ENCODE assay signal across 8 mouse cellular contexts in genomic region chr10:79096706-79097105, GRCm38 (mm10). TPM values are rescaled to one million over a fixed set of nuclear protein-coding genes. Genes with fewer than 3 reads are reported as not detected.
DNase-seq lines count a peak whose midpoint lies in the region; ATAC-seq and TF ChIP-seq lines count a peak whose summit lies in the region.
"Had no signal": no experiment of that assay in that cellular context is flagged by ENCODE, and none has a peak within 500 bp of the region (broad histone marks: within the 10 kb centered on the region; RNA-seq: fewer than 3 reads in every experiment).

No protein-coding gene starts in this region.

- no peaks in the 10 kb centered on the region for H3K9me3 ChIP-seq in neural tube, embryonic 11.5 days (ENCODE audit: control insufficient read depth, low read length)
- no peaks in the 10 kb centered on the region for H3K9me3 ChIP-seq in limb, embryonic 10.5 days (replicated peaks)
- no peaks in the 10 kb centered on the region for H3K9me3 ChIP-seq in stomach, embryonic 14.5 days (ENCODE audit: control insufficient read depth, low read depth, low read length)

- peak overlapping the region; percentile 99 for H3K27ac ChIP-seq in neural tube, embryonic 11.5 days (ENCODE audit: low read depth, low read length)
- H3K27ac ChIP-seq in embryonic fibroblast, embryonic 13.5 days (ENCODE audit: insufficient read depth, low read length): peak overlapping the region; percentile 85
- peak overlapping the region; percentile 99 for H3K27ac ChIP-seq in limb, embryonic 10.5 days
- H3K27ac ChIP-seq in stomach, embryonic 14.5 days (ENCODE audit: low read length): peak overlapping the region; percentile 97; the same call in 1 of the 2 replicates

- DNase-seq in neural tube, embryonic 11.5 days (ENCODE audit: low spot score): no peak
- DNase-seq in neural tube, embryonic 10.5 days (ENCODE audit: extremely low spot score, low spot score): no peak
- no peak for DNase-seq in limb, embryonic 10.5 days (ENCODE audit: low spot score)
- no peak for DNase-seq in adipocyte (ENCODE audit: low spot score)
- no peak for DNase-seq in cerebellum, postnatal 25 days

- H3K9ac ChIP-seq in neural tube, embryonic 11.5 days (ENCODE audit: low read length): peak overlapping the region; percentile 99
- peak overlapping the region; percentile 91 for H3K9ac ChIP-seq in stomach, embryonic 14.5 days (replicated peaks; ENCODE audit: low read depth, low read length)

- no peak for TF ChIP-seq CTCF in embryonic fibroblast, embryonic 13.5 days (IDR thresholded peaks at IDR 0.05; ENCODE audit: borderline replicate concordance, insufficient read depth, low read length)

- H3K36me3 ChIP-seq in neural tube, embryonic 11.5 days (ENCODE audit: control insufficient read depth, insufficient read depth, low read length): peaks cover 5% of the 10 kb centered on the region; the same call in 1 of the 2 replicates
- H3K36me3 ChIP-seq in limb, embryonic 10.5 days: peaks cover 32% of the 10 kb centered on the region
- peaks cover 17% of the 10 kb centered on the region; the same call in 1 of the 2 replicates for H3K36me3 ChIP-seq in stomach, embryonic 14.5 days (ENCODE audit: control insufficient read depth, insufficient read depth, low read length)

- 25% methylated on average over 2 of the region's 2 CpGs for WGBS in neural tube, embryonic 11.5 days
- 17% methylated on average over 2 of the region's 2 CpGs for WGBS in limb, embryonic 10.5 days
- WGBS in stomach, embryonic 14.5 days: 4% methylated on average over 2 of the region's 2 CpGs

- H3K4me3 ChIP-seq in neural tube, embryonic 11.5 days (ENCODE audit: low read depth, low read length): peak overlapping the region; percentile 84
- H3K4me3 ChIP-seq in embryonic fibroblast, embryonic 13.5 days (ENCODE audit: insufficient read depth, low read length): peak overlapping the region; percentile 89
- H3K4me3 ChIP-seq in limb, embryonic 10.5 days: peak overlapping the region; percentile 97
- peak overlapping the region; percentile 86 for H3K4me3 ChIP-seq in stomach, embryonic 14.5 days (ENCODE audit: low read depth, low read length)

- H3K4me1 ChIP-seq in neural tube, embryonic 11.5 days (ENCODE audit: control insufficient read depth, insufficient read depth, low read length): peaks cover 8% of the 10 kb centered on the region; the same call in 1 of the 2 replicates
- peaks cover 9% of the 10 kb centered on the region for H3K4me1 ChIP-seq in embryonic fibroblast, embryonic 13.5 days (ENCODE audit: control insufficient read depth, insufficient read depth, low read length)
- peaks cover 17% of the 10 kb centered on the region for H3K4me1 ChIP-seq in limb, embryonic 10.5 days
- H3K4me1 ChIP-seq in stomach, embryonic 14.5 days (ENCODE audit: control insufficient read depth, insufficient read depth, low read length): peaks cover 9% of the 10 kb centered on the region; the same call in 1 of the 2 replicates

- peak overlapping the region; percentile 79 for H3K4me2 ChIP-seq in neural tube, embryonic 11.5 days (ENCODE audit: low read depth)
- peak overlapping the region; percentile 72 for H3K4me2 ChIP-seq in stomach, embryonic 14.5 days (replicated peaks; ENCODE audit: low read depth, low read length)

- TF ChIP-seq POLR2A in embryonic fibroblast, embryonic 13.5 days (IDR thresholded peaks at IDR 0.05; ENCODE audit: low read depth, low read length): no peak

- no peaks in the 10 kb centered on the region for H3K27me3 ChIP-seq in neural tube, embryonic 11.5 days (ENCODE audit: control insufficient read depth, insufficient read depth, low read length)
- no peaks in the 10 kb centered on the region for H3K27me3 ChIP-seq in limb, embryonic 10.5 days (ENCODE audit: low read depth, poor library complexity, severe bottlenecking)
- H3K27me3 ChIP-seq in stomach, embryonic 14.5 days (ENCODE audit: control insufficient read depth, insufficient read depth, low read length): no peaks in the 10 kb centered on the region

- no peak for ATAC-seq in neural tube, embryonic 11.5 days (ENCODE audit: insufficient read depth, low FRiP score, low TSS enrichment)
- ATAC-seq in stomach, embryonic 14.5 days (ENCODE audit: insufficient number of reproducible peaks, insufficient read depth, low FRiP score, low read depth): no peak

RNA-seq across cellular contexts. Expression of gene 2610008E11Rik, which starts 0.7 kb away (rescaled TPM):
- polyA plus RNA-seq in neural tube, embryonic 11.5 days (2014; fragmentation: Nextera tagmentation; extraction: Ambion mirVana): 42.8 and 43.7 TPM in 2 replicates
- 33.2 and 34.0 TPM in 2 replicates for polyA plus RNA-seq in embryonic fibroblast, embryonic 13.5 days (2011; ENCODE audit: insufficient read length, low read depth, missing spikeins)
- 28.8 and 37.2 TPM in 2 replicates for polyA plus RNA-seq in limb, embryonic 10.5 days (2016; fragmentation: Nextera tagmentation; extraction: Ambion mirVana)
- polyA plus RNA-seq in stomach, embryonic 14.5 days (2014; fragmentation: Nextera tagmentation; extraction: Ambion mirVana): 31.3 and 31.6 TPM in 2 replicates

RNA-seq across cellular contexts. Expression of gene Vmn2r80, which starts 51.9 kb away (rescaled TPM):
- polyA plus RNA-seq in neural tube, embryonic 11.5 days (2014; fragmentation: Nextera tagmentation; extraction: Ambion mirVana): not detected in 2 replicates
- polyA plus RNA-seq in embryonic fibroblast, embryonic 13.5 days (2011; ENCODE audit: insufficient read length, low read depth, missing spikeins): not detected in 2 replicates
- not detected in 2 replicates for polyA plus RNA-seq in limb, embryonic 10.5 days (2016; fragmentation: Nextera tagmentation; extraction: Ambion mirVana)
- polyA plus RNA-seq in stomach, embryonic 14.5 days (2014; fragmentation: Nextera tagmentation; extraction: Ambion mirVana): not detected in 2 replicates
- polyA plus RNA-seq: gonadal fat pad, adult 2 months had no signal
